Mouse (Mus musculus) heart, postnatal 36 days (tissue): ENCODE results near the gene Slc25a21. TPM values are rescaled to one million over a fixed set of nuclear protein-coding genes. Genes with fewer than 3 reads are reported as not detected.

Experiments used
- total RNA-seq, 2 experiments: library from RNA; stranded (reverse); gene quantifications; 2 replicates each; pipeline ENCODE4 v1.2.3; 2021

Gene Slc25a21
- total RNA-seq, 2 experiments from 2014 or later, result 0.42 to 0.81 TPM

Other genes starting within 250 kb of the Slc25a21 start
- 10 to 100 TPM; 17.6 to 17.7 TPM for gene Prps1l3, start 32.9 kb upstream of the Slc25a21 start, total RNA-seq
- 1 to 10 TPM; 4.5 to 4.9 TPM for gene Mipol1, start 33.0 kb upstream of the Slc25a21 start, total RNA-seq